Mouse (Mus musculus) erythroblast, embryonic 14.5 days (primary cell): ENCODE measurements around the gene St6galnac3.

Experiments
- GATA1 ChIP-seq: IDR thresholded peaks from 2 replicates; pipeline ENCODE4 v1.6.1; 2012; ENCODE audit warnings: low read length, inconsistent platforms, mixed read lengths
- TAL1 ChIP-seq: IDR thresholded peaks from 3 replicates; pipeline ENCODE4 v1.6.1; 2012; ENCODE audit warnings: low read length, inconsistent platforms, mixed read lengths

GRCm38 (mm10) chr3:153675832-153676231, 49.1 kb downstream of the St6galnac3 start:
- TF ChIP-seq GATA1, result no peak
- TF ChIP-seq TAL1, result no peak
